Comparison of ENCODE assay signal across 16 mouse cellular contexts in the genomic region with DNA sequence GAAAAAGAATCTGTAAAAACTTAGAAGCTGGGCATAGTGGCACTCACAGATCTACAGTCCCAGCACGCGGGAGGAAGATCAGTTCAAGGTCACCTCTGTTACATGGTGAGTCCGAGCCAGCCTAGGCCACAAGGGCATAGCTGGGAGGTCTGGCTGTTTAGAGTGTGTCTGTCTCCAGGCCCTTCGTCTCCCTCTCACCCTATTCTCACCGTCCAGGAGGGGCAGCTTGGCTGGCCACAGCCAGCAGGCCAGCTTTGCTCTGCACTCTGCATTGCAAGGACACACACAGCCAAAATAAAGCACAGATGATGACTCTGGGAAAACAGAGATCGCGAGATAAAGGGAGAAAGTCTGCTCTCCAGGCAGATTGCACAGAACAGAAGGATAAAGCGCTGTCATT. TPM values are rescaled to one million over a fixed set of nuclear protein-coding genes. Genes with fewer than 3 reads are reported as not detected.
DNase-seq lines count a peak whose midpoint lies in the region; ATAC-seq and TF ChIP-seq lines count a peak whose summit lies in the region.
"Had no signal": no experiment of that assay in that cellular context is flagged by ENCODE, and none has a peak within 500 bp of the region (broad histone marks: within the 10 kb centered on the region; RNA-seq: fewer than 3 reads in every experiment).

No protein-coding gene starts in this region.

- intact Hi-C loops in heart, postnatal 25 days (cut with DNase I): no loop called here

- TF ChIP-seq EP300 in lung, postnatal 0 days (IDR thresholded peaks at IDR 0.05): no peak

- H3K27me3 ChIP-seq in liver, embryonic 16.5 days (ENCODE audit: control insufficient read depth, insufficient read depth, low read depth, low read length): no peaks in the 10 kb centered on the region
- no peaks in the 10 kb centered on the region for H3K27me3 ChIP-seq in liver, embryonic 12.5 days (replicated peaks)
- no peaks in the 10 kb centered on the region for H3K27me3 ChIP-seq in lung, postnatal 0 days (replicated peaks; ENCODE audit: insufficient read depth, low read length)
- H3K27me3 ChIP-seq: forebrain, embryonic 15.5 days had no signal

- DNase-seq in heart, adult 11 months: peak; percentile 82
- DNase-seq in heart, postnatal 25 days (ENCODE audit: low spot score): no peak
- peak; percentile 46 for DNase-seq in adrenal gland, adult 8-10 months
- DNase-seq in lung, postnatal 0 days (ENCODE audit: low spot score): peak; percentile 15
- DNase-seq in thymus, postnatal 25 days: no peak
- no peak for DNase-seq in gastrocnemius, postnatal 25 days
- DNase-seq: B cell, adult 2 months; cerebellum, adult 9-10 months; gastrocnemius, postnatal 10 days; thymus, postnatal 14 days had no signal

- no peaks in the 10 kb centered on the region for H3K4me1 ChIP-seq in liver, embryonic 16.5 days (ENCODE audit: control insufficient read depth, low read depth, low read length)
- H3K4me1 ChIP-seq in liver, embryonic 12.5 days: no peaks in the 10 kb centered on the region
- H3K4me1 ChIP-seq in lung, postnatal 0 days (ENCODE audit: insufficient read depth, low read depth, low read length): no peaks in the 10 kb centered on the region; the same call in 1 of the 2 replicates
- H3K4me1 ChIP-seq: forebrain, embryonic 15.5 days had no signal

- H3K4me3 ChIP-seq in liver, embryonic 16.5 days (ENCODE audit: low read depth, low read length): no peak overlapping the region
- no peak overlapping the region for H3K4me3 ChIP-seq in liver, embryonic 12.5 days
- no peak overlapping the region for H3K4me3 ChIP-seq in lung, postnatal 0 days (ENCODE audit: low read depth, low read length)
- H3K4me3 ChIP-seq: forebrain, embryonic 15.5 days had no signal

- no peak overlapping the region for H3K9ac ChIP-seq in liver, embryonic 16.5 days (ENCODE audit: low read depth, low read length)
- no peak overlapping the region for H3K9ac ChIP-seq in liver, embryonic 12.5 days
- H3K9ac ChIP-seq in lung, postnatal 0 days (replicated peaks; ENCODE audit: low read depth): no peak overlapping the region
- H3K9ac ChIP-seq: forebrain, embryonic 15.5 days had no signal

- no peak overlapping the region for H3K27ac ChIP-seq in liver, embryonic 16.5 days (ENCODE audit: low read length)
- no peak overlapping the region for H3K27ac ChIP-seq in liver, embryonic 12.5 days
- H3K27ac ChIP-seq in lung, postnatal 0 days (ENCODE audit: low read length): 0 out of 2 replicates have a peak overlapping the region, but pooled peaks have one; percentile 14
- H3K27ac ChIP-seq: forebrain, embryonic 15.5 days had no signal

- TF ChIP-seq CTCF in lung, postnatal 0 days (IDR thresholded peaks at IDR 0.05): no peak

- no peaks in the 10 kb centered on the region for H3K36me3 ChIP-seq in liver, embryonic 16.5 days (ENCODE audit: control insufficient read depth, insufficient read depth)
- no peaks in the 10 kb centered on the region for H3K36me3 ChIP-seq in liver, embryonic 12.5 days
- H3K36me3 ChIP-seq in lung, postnatal 0 days (ENCODE audit: insufficient read depth, low read length): no peaks in the 10 kb centered on the region
- H3K36me3 ChIP-seq: forebrain, embryonic 15.5 days had no signal

- no peaks in the 10 kb centered on the region for H3K9me3 ChIP-seq in liver, embryonic 16.5 days (replicated peaks; ENCODE audit: control insufficient read depth, low read length)
- no peaks in the 10 kb centered on the region for H3K9me3 ChIP-seq in liver, embryonic 12.5 days (replicated peaks)
- H3K9me3 ChIP-seq in lung, postnatal 0 days (ENCODE audit: low read length): no peaks in the 10 kb centered on the region
- H3K9me3 ChIP-seq: forebrain, embryonic 15.5 days had no signal

- ATAC-seq in liver, embryonic 16.5 days (ENCODE audit: low read depth): peak; percentile 27; the same call in 1 of the 2 replicates
- no peak for ATAC-seq in liver, embryonic 12.5 days
- ATAC-seq in lung, postnatal 0 days: peak; percentile 64
- ATAC-seq: forebrain, embryonic 15.5 days had no signal

- WGBS in liver, embryonic 16.5 days (ENCODE audit: insufficient replicate concordance): 55% methylated on average over 8 of the region's 8 CpGs
- WGBS in liver, embryonic 12.5 days (ENCODE audit: insufficient replicate concordance): 72% methylated on average over 8 of the region's 8 CpGs
- WGBS in lung, postnatal 0 days: 46% methylated on average over 8 of the region's 8 CpGs

- no peak overlapping the region for H3K4me2 ChIP-seq in liver, embryonic 16.5 days (ENCODE audit: low read depth, low read length)
- H3K4me2 ChIP-seq in liver, embryonic 12.5 days: no peak overlapping the region
- no peak overlapping the region for H3K4me2 ChIP-seq in lung, postnatal 0 days (replicated peaks; ENCODE audit: low read depth, low read length)
- H3K4me2 ChIP-seq: forebrain, embryonic 15.5 days; liver, embryonic 11.5 days; midbrain, embryonic 11.5 days had no signal

RNA-seq across cellular contexts. Expression of gene Filip1, which starts 10.2 kb away (rescaled TPM):
- 100 to 1,000 TPM; 122 to 129 TPM for total RNA-seq in heart, postnatal 25 days (2021)
- polyA plus RNA-seq in liver, embryonic 16.5 days (2015; fragmentation: Nextera tagmentation; extraction: Ambion mirVana): 0.53 and 0.79 TPM in 2 replicates
- polyA plus RNA-seq in liver, embryonic 12.5 days (2016; fragmentation: Nextera tagmentation; extraction: Ambion mirVana): 0.94 and 1.2 TPM in 2 replicates
- total RNA-seq in adrenal gland, adult 8-10 months (2022): 10 to 100 TPM; 42.4 to 85.0 (median 65.0) TPM
- 10.1 and 12.2 TPM in 2 replicates for polyA plus RNA-seq in lung, postnatal 0 days (2015; fragmentation: Nextera tagmentation; extraction: Ambion mirVana)
- 10 to 100 TPM; 61.3 to 87.3 TPM for total RNA-seq in gastrocnemius, postnatal 25 days (2021)
- total RNA-seq: MEL had no signal

RNA-seq across cellular contexts. Expression of gene Senp6, which starts 43.9 kb away (rescaled TPM):
- 10 to 100 TPM; 64.3 to 65.3 TPM for total RNA-seq in heart, postnatal 25 days (2021)
- polyA plus RNA-seq in liver, embryonic 16.5 days (2015; fragmentation: Nextera tagmentation; extraction: Ambion mirVana): 10.1 and 11.8 TPM in 2 replicates
- 29.8 and 30.7 TPM in 2 replicates for polyA plus RNA-seq in liver, embryonic 12.5 days (2016; fragmentation: Nextera tagmentation; extraction: Ambion mirVana)
- total RNA-seq in adrenal gland, adult 8-10 months (2022): 100 to 1,000 TPM in 3 of 4 experiments, 10 to 100 TPM in 1; 98.7 to 133 (median 117) TPM
- 48.4 and 50.2 TPM in 2 replicates for polyA plus RNA-seq in lung, postnatal 0 days (2015; fragmentation: Nextera tagmentation; extraction: Ambion mirVana)
- 10 to 100 TPM; 42.3 to 46.7 TPM for total RNA-seq in gastrocnemius, postnatal 25 days (2021)

Comparison
In these comparisons a context has a peak if more than half of its experiments do, and no peak if none do; other contexts are left out.
1. DNase-seq: peak in heart, adult 11 months (single experiment), adrenal gland, adult 8-10 months (single experiment) and lung, postnatal 0 days (single experiment); none in heart, postnatal 25 days (single experiment), thymus, postnatal 25 days (single experiment) and gastrocnemius, postnatal 25 days (single experiment).